Mouse (Mus musculus) cerebellum, adult (tissue): ENCODE data around the gene Gm10382.

Source experiments
- ATAC-seq: cut with Nextera tagmentation; 2 replicates; pipeline ENCODE4 v1.9.2; 2017; ENCODE audit warnings: mild to moderate bottlenecking, moderate library complexity, mixed read lengths; ENCODE audit not compliant: insufficient number of reproducible peaks, low FRiP score, low TSS enrichment

Gene Gm10382

DNA sequence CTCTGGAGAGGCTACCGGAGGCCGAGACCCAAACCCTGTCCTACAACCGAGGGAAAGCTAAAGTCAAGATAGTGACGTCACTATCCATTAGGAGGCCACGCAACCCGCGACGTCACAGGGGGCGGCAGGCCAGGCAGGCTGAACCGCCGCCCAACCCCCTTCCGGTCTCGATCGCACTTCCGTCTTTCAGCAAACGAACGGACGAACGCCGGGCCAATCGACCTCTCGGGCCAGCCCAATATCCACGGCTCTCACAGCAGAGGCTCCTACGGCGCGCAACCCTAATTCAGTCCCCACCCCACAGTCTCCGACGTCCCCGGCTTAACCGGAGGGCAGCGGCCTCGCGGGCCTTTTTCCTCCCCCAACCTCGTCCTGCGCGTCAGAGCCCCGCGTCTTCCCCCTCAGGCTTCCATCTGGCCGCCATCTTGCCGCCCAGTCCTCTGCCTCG, at the start of gene Gm10382:
Gene Gm10382 (plus strand): TSS at position 192 of the 448 bp plus-strand sequence.
- ATAC-seq: 0 out of 2 replicates have a peak, but pooled peaks have one; percentile 22

- ATAC-seq: no peak
Measured at GRCm38 (mm10) chr5:125339851-125340531, 49.1 kb upstream of the Gm10382 start.

DNA sequence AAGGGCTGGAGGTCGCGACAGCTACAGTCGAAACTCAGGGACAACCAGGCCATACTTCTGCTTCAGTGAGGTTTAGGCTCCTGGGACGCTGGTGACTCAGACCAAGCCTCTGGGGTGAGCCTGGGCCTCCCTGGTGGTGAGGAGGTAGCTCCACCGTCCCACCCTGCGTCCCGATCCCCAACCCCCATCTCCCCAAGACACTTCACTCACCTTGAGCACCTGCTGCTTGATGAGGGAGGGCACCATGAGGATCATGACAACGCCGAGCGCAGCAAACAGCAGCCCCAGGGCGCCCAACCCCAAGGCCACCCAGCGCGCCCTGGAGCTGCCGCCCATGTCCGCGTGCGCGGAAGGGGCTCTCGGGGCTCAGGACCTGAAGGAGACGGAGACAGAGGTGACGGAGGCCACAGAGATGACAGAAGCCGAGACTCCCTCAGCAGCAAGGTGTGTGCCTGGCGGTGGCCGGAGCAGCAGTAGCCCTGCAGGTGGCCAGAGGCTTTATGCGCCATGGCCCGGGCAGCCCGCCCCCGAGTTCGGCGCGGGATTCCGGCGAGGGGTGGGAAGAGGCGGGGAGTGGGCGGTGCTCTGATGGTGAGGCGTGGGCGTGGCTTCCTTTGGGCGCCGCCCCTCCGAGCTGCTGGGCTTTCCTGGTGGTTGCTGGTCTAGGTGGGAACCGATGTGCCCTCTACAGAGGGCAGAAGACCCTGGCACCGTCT, 48.4 kb upstream of the Gm10382 start, which contains the start of gene Scarb1:
Gene Scarb1 (minus strand): TSS at position 548 of the 716 bp plus-strand sequence.
- no peak for ATAC-seq

DNA sequence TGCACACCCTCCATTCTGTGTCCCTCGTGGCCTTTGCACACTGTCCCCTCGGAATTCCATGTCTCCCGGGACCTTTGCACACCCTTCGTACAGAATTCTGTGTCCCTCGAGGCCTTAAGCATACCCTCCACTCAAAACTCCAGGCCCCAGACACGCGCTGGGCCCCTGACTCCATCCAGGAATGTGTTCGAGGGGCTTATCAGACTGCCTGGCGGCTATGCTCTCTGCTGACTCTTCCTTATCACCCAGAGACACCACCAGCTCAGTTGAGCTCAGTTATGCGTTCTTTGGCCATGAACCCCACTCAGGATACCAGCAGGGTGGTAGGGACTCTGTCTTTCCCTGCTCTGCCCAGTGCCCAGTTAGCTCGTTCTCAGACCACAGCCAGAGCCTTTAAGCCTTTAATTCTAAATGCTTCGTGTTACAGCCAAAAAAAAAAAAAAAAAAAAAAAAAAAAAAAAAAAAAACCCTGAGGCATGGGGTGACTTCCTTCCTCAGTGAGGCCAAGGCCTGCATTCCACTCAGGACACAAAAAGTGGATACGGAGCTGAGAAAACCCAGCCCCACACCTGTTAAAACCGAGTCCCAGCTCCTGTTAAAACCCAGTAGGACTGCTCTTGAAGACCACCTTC, 47.5 kb upstream of the Gm10382 start:
- ATAC-seq: no peak

DNA sequence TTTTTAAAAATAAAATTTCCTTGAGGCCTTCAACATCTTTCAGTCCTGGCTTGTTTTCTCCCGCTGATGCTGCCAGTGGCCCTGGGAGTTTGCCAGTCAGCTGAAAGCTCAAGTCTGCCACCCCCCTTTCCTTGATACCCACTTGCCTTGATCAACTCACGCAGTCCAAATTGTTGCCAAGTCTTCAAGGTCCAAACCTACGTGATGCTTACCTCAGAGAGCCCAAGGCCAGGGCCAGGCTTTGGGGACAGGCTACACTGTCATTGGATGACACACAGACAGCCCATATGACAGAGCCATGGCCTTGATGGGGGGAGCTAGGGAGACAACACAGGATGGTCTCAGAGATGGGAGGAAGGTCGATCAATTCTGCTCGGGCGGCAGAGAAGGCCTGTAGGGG, 44.8 kb upstream of the Gm10382 start:
- ATAC-seq: no peak

DNA sequence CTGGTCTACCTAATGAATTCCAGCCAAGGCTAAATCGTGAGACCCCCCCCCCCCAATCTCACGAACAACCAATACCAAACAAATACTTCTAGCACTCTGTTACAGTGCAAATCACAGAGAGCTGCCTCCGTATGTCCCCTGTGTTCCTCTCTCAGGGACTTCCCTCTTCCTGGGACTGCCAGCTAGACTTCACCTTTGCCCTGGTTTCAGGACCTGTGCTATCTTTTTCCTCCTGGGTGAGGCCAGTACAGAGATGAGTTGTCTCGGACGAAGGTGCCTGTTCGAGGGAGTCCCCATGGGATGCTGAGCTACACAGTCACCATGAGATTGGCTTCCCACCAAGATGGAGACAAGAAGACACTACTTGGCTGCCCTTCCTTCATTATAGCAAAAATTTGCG, 41.1 kb upstream of the Gm10382 start:
- no peak for ATAC-seq

DNA sequence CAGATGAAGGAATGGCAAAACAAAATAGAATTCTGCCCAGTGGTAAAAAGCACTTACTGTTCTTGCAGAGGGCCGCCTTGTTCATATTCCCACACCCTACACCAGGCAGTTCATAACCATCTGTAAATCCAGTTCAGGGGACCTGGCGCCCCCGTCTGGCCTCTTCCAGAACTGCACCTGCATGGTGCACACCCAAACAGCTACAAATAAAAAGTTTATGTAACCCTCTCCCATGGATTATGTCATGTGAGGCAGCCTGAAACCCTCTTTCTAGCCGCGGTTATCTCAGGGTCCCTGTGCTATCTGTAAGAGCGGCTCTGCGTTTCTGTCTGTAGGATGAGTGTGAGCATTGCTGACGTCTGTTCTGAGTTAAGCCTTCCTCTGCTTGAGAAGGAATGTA, 40.6 kb upstream of the Gm10382 start:
- no peak for ATAC-seq

GRCm38 (mm10) chr5:125349391-125349790, 39.7 kb upstream of the Gm10382 start:
- no peak for ATAC-seq

DNA sequence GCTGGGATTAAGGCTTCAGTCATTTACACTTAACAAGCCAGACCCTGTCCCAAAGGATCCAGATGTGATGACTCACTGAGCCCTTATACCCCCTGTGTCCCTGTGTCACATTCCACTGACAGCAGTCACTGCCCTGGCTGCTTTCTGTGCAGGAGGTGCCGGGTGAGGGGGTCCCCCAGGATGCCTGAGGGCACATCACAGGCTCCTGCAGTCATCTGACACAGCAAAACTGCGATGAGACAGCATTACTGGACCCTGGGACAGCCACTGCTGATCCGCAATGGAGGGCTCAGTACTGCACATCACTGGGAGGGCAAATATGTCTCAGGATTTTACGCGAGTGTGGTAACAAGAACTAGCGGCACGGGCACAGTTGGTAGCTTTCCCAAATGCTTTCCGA, 38.1 kb upstream of the Gm10382 start:
- ATAC-seq: no peak

- ATAC-seq: no peak
Measured at GRCm38 (mm10) chr5:125351939-125352338, 37.2 kb upstream of the Gm10382 start.

GRCm38 (mm10) chr5:125352781-125353294, 36.3 kb upstream of the Gm10382 start:
- no peak for ATAC-seq

DNA sequence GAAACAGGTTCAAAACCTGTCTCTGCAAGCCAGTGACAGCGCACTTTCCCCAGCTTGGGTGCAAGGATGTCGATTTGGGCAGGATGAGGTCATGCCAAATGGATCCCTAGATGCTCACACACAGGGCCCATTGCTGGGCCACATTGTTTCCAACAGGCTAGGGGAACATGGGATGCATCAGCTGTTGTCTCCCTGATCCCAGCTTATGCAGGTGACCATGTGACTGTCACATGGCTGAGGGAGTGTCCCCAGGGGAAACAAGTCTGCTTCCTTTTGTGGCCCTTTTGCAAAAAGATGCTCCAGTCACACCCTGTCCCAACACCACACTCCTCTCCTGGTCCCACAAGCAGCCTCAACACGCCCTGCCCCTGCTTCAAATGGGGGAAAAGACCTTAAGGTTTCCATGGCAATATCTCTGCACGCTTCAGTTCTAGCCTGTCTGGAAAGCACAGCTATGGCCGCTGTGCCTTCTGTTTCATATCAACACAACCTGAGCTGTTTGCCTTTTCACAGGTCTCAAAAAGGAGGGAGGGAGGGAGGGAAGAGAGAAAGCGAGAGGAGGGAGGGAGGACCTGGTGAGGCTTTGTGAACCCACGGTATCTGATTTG, 34.1 kb upstream of the Gm10382 start:
- ATAC-seq: no peak

GRCm38 (mm10) chr5:125355650-125356049, 33.5 kb upstream of the Gm10382 start:
- ATAC-seq: no peak

- ATAC-seq: no peak
Measured at GRCm38 (mm10) chr5:125357543-125358269, 31.4 kb upstream of the Gm10382 start.

- no peak for ATAC-seq
Measured at GRCm38 (mm10) chr5:125358270-125358608, 30.9 kb upstream of the Gm10382 start.

- ATAC-seq: no peak
Measured at GRCm38 (mm10) chr5:125360566-125360965, 28.6 kb upstream of the Gm10382 start.

DNA sequence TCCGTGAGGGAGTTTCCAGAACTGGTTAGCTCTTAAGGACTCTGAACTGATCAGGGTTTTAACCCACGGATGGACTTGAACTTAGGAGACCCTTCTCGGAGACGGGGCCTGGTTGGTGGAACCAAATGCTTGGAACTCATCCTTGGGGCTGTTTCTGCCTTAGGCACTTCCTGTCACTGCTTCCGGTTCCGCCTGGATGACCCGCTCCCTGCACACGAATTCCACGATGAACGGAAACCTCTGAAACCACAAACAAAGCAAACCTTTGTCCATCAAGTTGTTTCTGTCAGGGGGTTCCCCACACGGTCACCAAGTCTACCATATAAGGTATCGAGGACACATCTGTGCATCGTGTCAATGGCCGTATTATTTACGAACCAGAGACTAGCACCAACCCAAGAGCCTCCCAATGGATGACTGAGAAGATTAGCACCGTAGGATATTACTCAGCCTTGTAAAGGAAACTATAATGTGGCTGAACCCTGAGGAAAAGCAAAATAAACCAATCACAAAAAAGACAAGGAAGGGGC, 28.1 kb upstream of the Gm10382 start:
- no peak for ATAC-seq

- ATAC-seq: no peak
Measured at GRCm38 (mm10) chr5:125363894-125364293, 25.2 kb upstream of the Gm10382 start.

- ATAC-seq: no peak
Measured at GRCm38 (mm10) chr5:125364851-125365429, 24.2 kb upstream of the Gm10382 start.

DNA sequence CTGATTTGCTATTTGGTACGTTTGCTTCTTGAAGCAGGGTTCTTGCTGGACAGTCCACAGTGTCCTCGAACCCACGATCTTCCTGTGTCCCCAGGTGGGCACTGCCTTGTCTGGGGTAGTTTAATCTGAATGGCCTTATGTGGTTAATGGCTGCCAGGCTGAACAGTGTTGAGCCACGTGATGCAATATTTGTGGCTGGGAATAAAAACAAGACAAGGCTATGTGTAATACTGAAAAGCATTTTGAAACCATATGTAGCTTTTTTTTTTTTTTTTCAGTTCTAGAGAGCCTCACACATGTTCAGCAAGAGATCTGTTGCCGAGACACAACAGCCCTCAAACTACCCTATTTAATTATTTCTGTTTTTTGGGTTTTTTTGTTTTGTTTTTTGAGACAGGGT, 21.0 kb upstream of the Gm10382 start:
- no peak for ATAC-seq
